Mouse (Mus musculus): ENCODE measurements around the gene Cpeb1. TPM values are rescaled to one million over a fixed set of nuclear protein-coding genes. Genes with fewer than 3 reads are reported as not detected.
"Not testable (repeated sequence)": the region's sequence is repeated elsewhere in the genome, so short reads cannot be mapped to it uniquely, and the experiment has no call there.

Gene Cpeb1
- polyA plus RNA-seq (2012), result not detected in 2 replicates

- no peaks in the 10 kb centered on the region for H3K36me3 ChIP-seq (ENCODE audit: control insufficient read depth)
- no peak within 1 kb of the TSS for H3K4me3 ChIP-seq (replicated peaks)
- peaks cover 70% of the 10 kb centered on the region for H3K27me3 ChIP-seq (ENCODE audit: control insufficient read depth)
- peaks cover 5% of the 10 kb centered on the region for H3K9me3 ChIP-seq (ENCODE audit: control insufficient read depth, low read length)
- H3K4me1 ChIP-seq (ENCODE audit: control insufficient read depth), result no peaks in the 10 kb centered on the region
- TF ChIP-seq TAL1 (IDR thresholded peaks at IDR 0.05; ENCODE audit: low read length) (no peak), GATA1 (IDR thresholded peaks at IDR 0.05; ENCODE audit: low read length) (no peak)
Observed at GRCm38 (mm10) chr7:81455155-81455651, at the start of gene Cpeb1. TSS of gene Cpeb1 (minus strand) at chr7:81455465.

DNA sequence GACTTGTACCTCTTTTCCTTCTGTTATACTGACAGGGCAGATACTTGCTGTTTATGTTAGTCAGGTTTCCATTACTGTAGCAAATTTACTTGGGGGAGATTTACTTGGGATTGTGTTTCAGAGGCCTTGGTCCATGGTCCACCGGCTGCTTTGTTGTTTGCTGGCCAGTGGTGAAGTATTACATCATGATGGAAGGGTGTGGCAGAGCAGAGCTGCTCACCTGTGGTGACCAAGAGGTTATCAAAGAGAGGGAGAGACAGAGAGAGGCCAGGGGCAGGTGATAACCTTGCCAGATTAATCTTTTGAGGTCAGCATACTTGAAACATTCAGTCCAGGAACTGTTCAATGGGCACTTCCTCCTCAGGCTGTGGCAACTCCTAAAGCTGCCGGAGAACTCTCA is 45.8 kb upstream of the Cpeb1 start:
- Histone ChIP-seq H3K36me3 (ENCODE audit: control insufficient read depth) (no peaks in the 10 kb centered on the region), H3K4me3 (replicated peaks) (no peak overlapping the region), H3K4me1 (ENCODE audit: control insufficient read depth) (no peaks in the 10 kb centered on the region), H3K9me3 (ENCODE audit: control insufficient read depth, low read length) (no peaks in the 10 kb centered on the region), H3K27me3 (ENCODE audit: control insufficient read depth) (0 out of 2 replicates have a peak, but pooled peaks cover 2% of the 10 kb centered on the region)
- TF ChIP-seq TAL1 (IDR thresholded peaks at IDR 0.05; ENCODE audit: low read length) (no peak), GATA1 (IDR thresholded peaks at IDR 0.05; ENCODE audit: low read length) (no peak)

- Histone ChIP-seq H3K4me1 (ENCODE audit: control insufficient read depth) (no peaks in the 10 kb centered on the region), H3K36me3 (ENCODE audit: control insufficient read depth) (no peaks in the 10 kb centered on the region), H3K9me3 (ENCODE audit: control insufficient read depth, low read length) (no peaks in the 10 kb centered on the region), H3K4me3 (replicated peaks) (no peak within 1 kb of the TSS), H3K27me3 (ENCODE audit: control insufficient read depth) (peaks cover 25% of the 10 kb centered on the region)
- TF ChIP-seq GATA1 (IDR thresholded peaks at IDR 0.05; ENCODE audit: low read length) (no peak), TAL1 (IDR thresholded peaks at IDR 0.05; ENCODE audit: low read length) (no peak)
Observed at GRCm38 (mm10) chr7:81498181-81498580, 42.9 kb upstream of the Cpeb1 start, which contains the start of gene BC048679. TSS of gene BC048679 (minus strand) at chr7:81498281.

GRCm38 (mm10) chr7:81497171-81497570 is 41.9 kb upstream of the Cpeb1 start:
- Histone ChIP-seq H3K36me3 (ENCODE audit: control insufficient read depth) (no peaks in the 10 kb centered on the region), H3K4me3 (replicated peaks) (no peak overlapping the region), H3K27me3 (ENCODE audit: control insufficient read depth) (peaks cover 34% of the 10 kb centered on the region), H3K4me1 (ENCODE audit: control insufficient read depth) (no peaks in the 10 kb centered on the region), H3K9me3 (ENCODE audit: control insufficient read depth, low read length) (no peaks in the 10 kb centered on the region)
- no peak for TF ChIP-seq TAL1 (IDR thresholded peaks at IDR 0.05; ENCODE audit: low read length)
- TF ChIP-seq GATA1 (IDR thresholded peaks at IDR 0.05; ENCODE audit: low read length), result no peak

DNA sequence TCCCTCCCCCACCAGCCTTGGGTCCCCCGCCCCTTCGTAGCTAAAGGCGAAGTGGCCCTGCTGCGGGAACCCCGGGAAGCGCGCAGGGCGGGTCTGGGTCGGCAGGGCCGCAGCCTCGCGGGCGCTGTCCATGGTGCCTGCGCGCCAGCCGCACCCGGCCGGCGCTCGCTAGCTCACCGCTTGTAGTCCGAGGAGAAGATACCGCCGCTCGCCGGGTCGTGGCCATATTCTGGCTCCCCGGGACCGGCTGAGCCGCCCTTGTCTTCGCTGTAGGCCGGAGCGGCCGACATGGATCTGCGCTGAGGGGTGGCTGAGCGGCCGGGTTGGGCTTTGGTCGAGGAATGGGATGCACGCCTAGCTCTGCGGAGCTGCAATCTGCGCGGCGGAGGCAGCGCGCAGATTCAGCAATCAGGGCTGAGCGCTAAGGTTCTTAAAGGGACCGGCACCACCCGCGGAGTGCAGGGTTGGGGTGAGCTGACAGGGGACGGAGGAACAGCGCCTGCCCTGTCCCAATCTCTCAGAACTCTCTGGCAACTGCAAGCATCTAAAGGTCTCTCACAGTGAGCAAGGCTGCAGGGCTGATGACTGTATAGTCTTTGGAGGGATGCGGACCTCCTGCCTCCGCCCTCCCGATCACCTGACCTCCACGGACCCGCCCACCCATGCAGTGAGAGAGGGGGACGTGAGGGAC is 38.2 kb upstream of the Cpeb1 start, which contains the start of gene Ap3b2:
Gene Ap3b2 (minus strand): TSS at position 595 of the 691 bp plus-strand sequence.
- no peaks in the 10 kb centered on the region for H3K4me1 ChIP-seq (ENCODE audit: control insufficient read depth)
- H3K27me3 ChIP-seq (ENCODE audit: control insufficient read depth), result peaks cover 32% of the 10 kb centered on the region
- H3K9me3 ChIP-seq (ENCODE audit: control insufficient read depth, low read length), result no peaks in the 10 kb centered on the region
- no peak for TF ChIP-seq GATA1 (IDR thresholded peaks at IDR 0.05; ENCODE audit: low read length)
- no peak for TF ChIP-seq TAL1 (IDR thresholded peaks at IDR 0.05; ENCODE audit: low read length)
- H3K4me3 ChIP-seq (replicated peaks), result peak within 1 kb of the TSS; percentile 10
- H3K36me3 ChIP-seq (ENCODE audit: control insufficient read depth), result no peaks in the 10 kb centered on the region

- H3K4me3 ChIP-seq (replicated peaks), result no peak overlapping the region
- peaks cover 32% of the 10 kb centered on the region for H3K27me3 ChIP-seq (ENCODE audit: control insufficient read depth)
- TF ChIP-seq TAL1 (IDR thresholded peaks at IDR 0.05; ENCODE audit: low read length) (no peak), GATA1 (IDR thresholded peaks at IDR 0.05; ENCODE audit: low read length) (no peak)
- no peaks in the 10 kb centered on the region for H3K9me3 ChIP-seq (ENCODE audit: control insufficient read depth, low read length)
- H3K4me1 ChIP-seq (ENCODE audit: control insufficient read depth), result no peaks in the 10 kb centered on the region
- H3K36me3 ChIP-seq (ENCODE audit: control insufficient read depth), result no peaks in the 10 kb centered on the region
Observed at GRCm38 (mm10) chr7:81492628-81493027, 37.4 kb upstream of the Cpeb1 start.

DNA sequence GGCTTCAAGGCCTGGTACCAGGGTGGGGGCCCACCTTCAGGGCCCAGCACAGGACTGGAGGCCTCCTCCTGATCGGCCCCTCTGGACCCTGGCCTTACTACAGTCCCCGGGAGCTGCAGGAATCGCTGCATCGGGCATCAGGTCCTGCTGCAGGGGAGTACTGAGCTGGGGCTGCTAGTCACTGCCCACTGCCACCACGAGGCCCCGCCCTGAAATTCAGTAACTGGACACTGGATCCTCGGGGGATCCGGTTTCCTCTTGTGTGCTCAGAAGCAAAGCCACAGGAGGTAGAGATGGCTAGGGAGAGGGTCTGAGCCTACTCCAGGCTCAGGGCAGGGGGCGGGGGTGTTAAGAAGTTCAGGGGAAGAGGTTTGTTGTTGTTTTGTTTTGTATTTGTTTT is 34.4 kb upstream of the Cpeb1 start:
- Histone ChIP-seq H3K4me3 (replicated peaks) (no peak overlapping the region), H3K9me3 (ENCODE audit: control insufficient read depth, low read length) (no peaks in the 10 kb centered on the region), H3K4me1 (ENCODE audit: control insufficient read depth) (no peaks in the 10 kb centered on the region), H3K36me3 (ENCODE audit: control insufficient read depth) (no peaks in the 10 kb centered on the region), H3K27me3 (ENCODE audit: control insufficient read depth) (peaks cover 22% of the 10 kb centered on the region)
- no peak for TF ChIP-seq TAL1 (IDR thresholded peaks at IDR 0.05; ENCODE audit: low read length)
- TF ChIP-seq GATA1 (IDR thresholded peaks at IDR 0.05; ENCODE audit: low read length), result no peak

GRCm38 (mm10) chr7:81480800-81481199 is 25.5 kb upstream of the Cpeb1 start:
- H3K4me3 ChIP-seq (replicated peaks), result no peak overlapping the region
- no peak for TF ChIP-seq TAL1 (IDR thresholded peaks at IDR 0.05; ENCODE audit: low read length)
- TF ChIP-seq GATA1 (IDR thresholded peaks at IDR 0.05; ENCODE audit: low read length), result no peak

GRCm38 (mm10) chr7:81479531-81480090 is 24.3 kb upstream of the Cpeb1 start:
- Histone ChIP-seq H3K36me3 (ENCODE audit: control insufficient read depth) (no peaks in the 10 kb centered on the region), H3K4me3 (replicated peaks) (no peak overlapping the region), H3K27me3 (ENCODE audit: control insufficient read depth) (peaks cover 14% of the 10 kb centered on the region), H3K4me1 (ENCODE audit: control insufficient read depth) (no peaks in the 10 kb centered on the region), H3K9me3 (ENCODE audit: control insufficient read depth, low read length) (no peaks in the 10 kb centered on the region)
- TF ChIP-seq TAL1 (IDR thresholded peaks at IDR 0.05; ENCODE audit: low read length), result no peak

More at GRCm38 (mm10) chr7:81480800-81481199, 25.5 kb upstream of the Cpeb1 start:
- Histone ChIP-seq H3K4me1 (ENCODE audit: control insufficient read depth) (no peaks in the 10 kb centered on the region), H3K36me3 (ENCODE audit: control insufficient read depth) (no peaks in the 10 kb centered on the region), H3K9me3 (ENCODE audit: control insufficient read depth, low read length) (no peaks in the 10 kb centered on the region), H3K27me3 (ENCODE audit: control insufficient read depth) (peaks cover 14% of the 10 kb centered on the region)

DNA sequence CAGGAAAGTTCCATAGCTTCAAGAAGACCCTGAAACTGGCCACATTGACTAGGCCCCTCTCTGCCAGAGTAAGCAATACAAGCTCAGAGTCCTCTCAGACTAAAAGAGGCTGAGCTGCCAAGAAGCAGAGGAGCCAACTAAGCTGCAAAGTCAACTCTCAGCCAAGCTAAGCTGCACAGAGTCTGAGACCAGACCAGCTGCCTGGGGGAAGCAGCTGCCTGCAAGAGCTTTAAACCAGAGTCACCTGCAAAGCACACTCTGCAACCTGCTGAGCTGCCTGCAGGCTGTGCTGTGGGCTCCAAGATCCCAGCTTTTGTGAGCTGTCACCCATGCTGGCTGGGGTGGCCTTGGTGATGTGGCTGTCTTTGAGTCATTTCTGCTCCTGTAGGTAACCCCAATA is 23.0 kb upstream of the Cpeb1 start:
- peaks cover 14% of the 10 kb centered on the region for H3K27me3 ChIP-seq (ENCODE audit: control insufficient read depth)
- H3K36me3 ChIP-seq (ENCODE audit: control insufficient read depth); H3K4me3 ChIP-seq (replicated peaks); H3K4me1 ChIP-seq (ENCODE audit: control insufficient read depth); H3K9me3 ChIP-seq (ENCODE audit: control insufficient read depth, low read length): not testable (repeated sequence)
